Mouse (Mus musculus): ENCODE measurements around the gene Trim63. TPM values are rescaled to one million over a fixed set of nuclear protein-coding genes. Genes with fewer than 3 reads are reported as not detected.

Gene Trim63
- polyA plus RNA-seq, 1 experiment, result 0.04 TPM

GRCm38 (mm10) chr4:134298626-134299497, 16.1 kb upstream of the Trim63 start:
- DNase-seq (ENCODE audit: low spot score), result no peak

DNA sequence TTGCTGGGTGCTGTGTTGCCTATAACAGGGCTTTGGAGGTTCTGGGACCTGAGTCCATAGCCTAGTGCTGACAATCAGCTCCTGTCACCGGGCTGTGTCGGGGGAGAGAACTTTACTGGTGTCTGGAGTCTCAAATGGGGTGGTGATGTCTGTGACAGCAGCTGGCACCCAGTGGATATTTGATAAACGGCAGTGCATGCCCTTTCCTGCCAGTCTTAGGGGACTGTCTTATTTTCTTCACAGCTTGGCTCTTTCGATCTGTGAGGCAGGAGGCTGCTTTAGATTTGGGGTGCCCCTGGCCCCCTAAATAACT, 15.5 kb upstream of the Trim63 start:
- no peak for DNase-seq (ENCODE audit: low spot score)

- DNase-seq (ENCODE audit: low spot score), result no peak
These were observed 14.6 kb upstream of the Trim63 start for GRCm38 (mm10) chr4:134300316-134300715.

GRCm38 (mm10) chr4:134302084-134302483, 12.8 kb upstream of the Trim63 start:
- DNase-seq (ENCODE audit: low spot score), result no peak

- DNase-seq (ENCODE audit: low spot score), result no peak
These were observed 8.0 kb upstream of the Trim63 start for GRCm38 (mm10) chr4:134306963-134307362.

- DNase-seq (ENCODE audit: low spot score), result peak; percentile 39
These were observed 7.4 kb upstream of the Trim63 start for GRCm38 (mm10) chr4:134307367-134308072.

DNA sequence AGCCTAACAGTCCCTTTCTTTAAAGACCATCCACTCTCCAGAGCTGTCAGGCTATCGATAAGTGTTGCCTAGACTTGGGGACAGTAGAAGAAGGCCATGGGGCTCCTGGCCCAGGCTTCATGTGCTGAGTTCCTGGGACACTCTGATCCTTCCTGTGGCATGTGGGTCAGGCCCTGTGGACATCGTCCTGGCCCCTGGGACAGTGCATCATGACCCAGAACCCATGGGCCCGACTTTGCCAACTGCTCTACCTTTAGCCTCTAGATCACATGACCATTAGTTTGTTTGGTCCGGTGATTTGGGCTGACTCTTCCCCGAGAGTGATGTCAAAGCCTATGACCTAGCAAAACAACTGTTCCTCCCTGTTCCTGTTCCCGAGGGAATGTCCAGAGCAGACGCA, 4.8 kb upstream of the Trim63 start:
- no peak for DNase-seq (ENCODE audit: low spot score)

- no peak for DNase-seq (ENCODE audit: low spot score)
These were observed 4.3 kb upstream of the Trim63 start for GRCm38 (mm10) chr4:134310656-134311055.

DNA sequence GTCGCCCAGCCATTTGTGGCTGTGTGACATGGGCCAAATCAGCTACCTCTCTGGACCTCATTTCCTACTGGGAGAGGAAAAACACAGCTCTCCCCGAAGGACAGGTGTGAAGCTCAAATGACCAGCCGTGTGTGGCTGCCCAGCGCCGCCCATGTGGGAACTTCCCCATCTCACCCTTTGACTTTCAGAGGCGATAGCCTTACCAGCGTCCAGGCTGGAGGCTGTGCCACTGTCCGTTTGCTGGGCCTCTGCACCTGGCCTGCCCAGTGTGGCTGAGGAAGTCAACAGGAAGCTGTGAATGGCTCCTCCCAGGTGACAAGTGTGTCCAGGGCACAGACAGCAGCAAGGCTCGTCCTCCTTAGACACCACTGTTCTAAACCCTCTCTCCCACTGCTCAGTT, 3.1 kb upstream of the Trim63 start:
- no peak for DNase-seq (ENCODE audit: low spot score)

DNA sequence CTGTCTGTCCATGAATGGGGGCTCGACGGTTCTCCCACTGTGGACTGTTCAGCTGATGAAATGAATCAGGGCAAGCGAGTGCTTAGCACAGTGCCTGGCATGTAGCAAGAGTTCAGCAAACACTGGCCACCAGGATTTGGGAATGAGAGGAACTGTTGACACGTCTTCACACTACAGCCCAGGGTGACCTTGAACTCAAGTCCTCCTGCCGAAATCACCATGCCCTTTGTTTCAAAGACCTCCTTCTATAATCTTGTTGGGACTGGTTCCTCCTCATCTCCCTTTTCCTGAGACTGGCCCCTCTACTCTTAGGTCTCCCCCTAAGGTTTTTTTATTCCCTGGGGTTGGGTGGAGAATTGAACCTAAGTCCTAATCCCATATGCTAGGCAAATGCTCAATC, 2.6 kb upstream of the Trim63 start:
- no peak for DNase-seq (ENCODE audit: low spot score)

GRCm38 (mm10) chr4:134312901-134313300, 2.0 kb upstream of the Trim63 start:
- no peak for DNase-seq (ENCODE audit: low spot score)

DNA sequence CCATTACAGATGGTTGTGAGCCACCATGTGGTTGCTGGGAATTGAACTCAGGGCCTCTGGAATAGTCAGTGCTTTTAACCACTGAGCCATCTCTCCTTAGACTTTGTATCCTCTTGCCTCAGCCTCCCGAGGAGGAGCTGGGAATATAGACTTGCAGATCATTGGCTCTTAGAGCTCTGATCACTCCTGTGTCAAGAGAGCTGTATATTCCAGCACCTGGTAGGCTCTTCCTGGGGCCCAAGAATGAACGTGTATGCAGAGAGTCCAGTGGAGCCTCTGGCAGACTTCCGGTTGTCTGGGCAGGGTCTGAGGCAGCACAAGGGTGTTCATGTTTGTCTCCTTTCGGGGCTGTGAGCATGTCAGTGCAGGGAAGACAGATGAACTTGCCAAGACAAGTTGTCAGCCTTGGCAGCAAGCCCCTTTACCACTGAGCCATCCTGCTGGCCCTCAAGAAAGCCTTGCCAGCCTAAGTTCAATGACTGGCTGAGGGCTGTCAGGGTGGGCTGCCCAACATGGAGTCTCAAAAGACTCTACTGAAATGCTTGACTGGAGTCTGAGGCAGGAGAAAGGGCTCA, 752 bp upstream of the Trim63 start:
- no peak for DNase-seq (ENCODE audit: low spot score)

- no peak for DNase-seq (ENCODE audit: low spot score)
These were observed 550 bp downstream of the Trim63 start for GRCm38 (mm10) chr4:134315470-134315869.

GRCm38 (mm10) chr4:134316390-134316789, 1.5 kb downstream of the Trim63 start:
- no peak for DNase-seq (ENCODE audit: low spot score)

DNA sequence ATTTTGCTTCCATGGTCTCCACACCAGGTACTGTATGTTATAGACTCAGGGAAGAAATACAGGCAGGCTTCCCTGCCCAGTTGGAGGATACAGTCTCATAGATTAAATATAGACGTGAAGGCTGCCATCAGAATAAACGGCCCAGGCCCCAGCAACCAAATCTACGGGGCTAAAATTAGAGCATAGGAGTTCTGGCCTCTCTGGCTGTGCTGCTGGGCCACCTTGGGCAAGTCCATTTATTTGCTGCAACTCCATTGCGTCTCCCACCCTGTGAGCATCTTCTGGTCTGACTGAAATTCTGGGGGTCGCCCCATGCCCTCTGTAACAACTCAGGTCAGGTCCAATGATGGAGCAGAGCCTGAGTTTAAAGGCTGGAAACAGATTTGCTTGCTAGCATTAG, 4.2 kb downstream of the Trim63 start:
- DNase-seq (ENCODE audit: low spot score), result no peak

DNA sequence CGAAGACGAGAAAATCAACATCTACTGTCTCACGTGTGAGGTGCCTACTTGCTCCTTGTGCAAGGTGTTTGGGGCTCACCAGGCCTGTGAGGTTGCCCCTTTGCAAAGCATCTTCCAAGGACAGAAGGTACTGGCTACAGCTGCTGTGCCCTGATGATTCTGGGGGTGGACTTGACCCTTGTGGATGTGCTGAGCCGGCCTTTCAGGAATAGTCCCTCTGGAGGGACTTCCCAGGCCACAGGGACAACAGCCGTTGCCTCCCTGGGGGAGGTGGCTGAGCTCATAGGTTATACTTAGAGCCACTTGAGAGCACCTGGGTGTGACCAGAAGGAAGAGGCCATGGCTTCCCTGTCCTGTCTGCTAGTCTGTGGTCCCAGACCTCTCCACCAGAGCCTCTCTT, 4.8 kb downstream of the Trim63 start:
- no peak for DNase-seq (ENCODE audit: low spot score)

GRCm38 (mm10) chr4:134321524-134321923, 6.6 kb downstream of the Trim63 start:
- DNase-seq (ENCODE audit: low spot score), result no peak

- no peak for DNase-seq (ENCODE audit: low spot score)
These were observed 9.7 kb downstream of the Trim63 start for GRCm38 (mm10) chr4:134324655-134325054.

DNA sequence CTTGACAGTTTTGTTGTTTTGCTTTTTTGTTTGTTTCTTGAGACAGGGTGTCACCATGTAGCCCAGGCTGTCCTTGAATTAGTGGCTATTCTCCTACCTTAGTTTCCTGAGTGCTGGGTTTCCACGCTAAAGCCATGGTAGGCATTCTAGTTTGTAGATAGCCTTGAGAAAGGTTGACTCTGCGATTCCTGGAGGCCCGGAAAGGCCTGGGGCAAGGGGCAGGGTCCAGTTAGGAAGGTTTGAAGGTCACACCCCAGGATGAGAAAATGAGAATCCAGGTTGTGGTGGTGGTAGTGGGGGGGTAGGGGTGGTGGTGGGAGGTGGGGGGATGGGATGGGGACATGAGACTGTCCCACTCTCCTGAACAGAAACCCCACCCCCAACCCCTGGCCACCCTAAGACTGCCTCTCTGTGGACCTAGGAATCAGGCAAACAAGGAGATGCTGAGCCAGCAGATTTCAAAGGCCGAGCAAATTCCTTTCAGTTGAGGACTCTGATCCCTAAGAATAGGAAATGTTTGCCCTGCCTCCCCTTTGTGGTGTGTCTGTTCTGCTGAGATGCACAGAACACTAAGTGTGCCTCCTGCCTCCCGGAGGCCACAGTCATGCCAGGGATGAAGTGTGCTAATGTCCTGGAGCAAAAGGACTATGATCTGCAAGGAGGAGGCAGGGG, 12.1 kb downstream of the Trim63 start:
- DNase-seq (ENCODE audit: low spot score), result no peak

GRCm38 (mm10) chr4:134328151-134328550, 13.2 kb downstream of the Trim63 start:
- no peak for DNase-seq (ENCODE audit: low spot score)

- DNase-seq (ENCODE audit: low spot score), result no peak
These were observed 13.9 kb downstream of the Trim63 start for GRCm38 (mm10) chr4:134328832-134329231.

- no peak for DNase-seq (ENCODE audit: low spot score)
These were observed 15.4 kb downstream of the Trim63 start for GRCm38 (mm10) chr4:134330281-134330680.
